Mouse (Mus musculus) MEL (cell line): ENCODE data around the gene Cuzd1. TPM values are rescaled to one million over a fixed set of nuclear protein-coding genes. Genes with fewer than 3 reads are reported as not detected.

Experiments used
- DNase-seq: peaks from one replicate; pipeline ENCODE4 v3.0.0; 2011; ENCODE audit warnings: low read depth, low spot score
- H3K27ac ChIP-seq: 2 replicates; pipeline ENCODE4 v1.5.1; 2012; ENCODE audit warnings: low read depth, mild to moderate bottlenecking, control low read depth, low read length, moderate library complexity; ENCODE audit not compliant: control insufficient read depth
- H3K27me3 ChIP-seq, 2 experiments: fragments of 150-350 bp in 1 of 2; sonication (generic) in 1 of 2; 2 replicates each; pipeline ENCODE4 v1.6.1; 2012; ENCODE audit warnings: low read length in 2 of 2, mild to moderate bottlenecking in 2 of 2, improper control_type of control experiment in 1 of 2, moderate library complexity in 1 of 2; ENCODE audit not compliant: insufficient read depth in 2 of 2, control insufficient read depth in 1 of 2
- H3K36me3 ChIP-seq, 2 experiments: 2 replicates each; pipeline ENCODE4 v1.6.1; 2012 to 2014; ENCODE audit warnings: low read length in 2 of 2, improper control_type of control experiment in 1 of 2, inconsistent platforms in 1 of 2, mild to moderate bottlenecking in 1 of 2; ENCODE audit not compliant: insufficient read depth in 2 of 2, control insufficient read depth in 1 of 2
- H3K4me1 ChIP-seq, 2 experiments: fragments of 150-350 bp in 1 of 2; sonication (generic) in 1 of 2; 2 replicates each; pipeline ENCODE4 v1.6.1; 2012; ENCODE audit warnings: low read length in 2 of 2, improper control_type of control experiment in 1 of 2, mild to moderate bottlenecking in 1 of 2; ENCODE audit not compliant: insufficient read depth in 2 of 2, control insufficient read depth in 1 of 2
- H3K4me3 ChIP-seq, 2 experiments: fragments of 150-350 bp in 1 of 2; sonication (generic) in 1 of 2; 2 replicates each; pipeline ENCODE4 v1.5.1; 2012; ENCODE audit warnings: low read depth in 2 of 2, low read length in 2 of 2, mild to moderate bottlenecking in 2 of 2, moderate library complexity in 2 of 2, control low read depth in 1 of 2, improper control_type of control experiment in 1 of 2; ENCODE audit not compliant: control insufficient read depth in 1 of 2, insufficient read depth in 1 of 2
- H3K79me2 ChIP-seq: 2 replicates; pipeline ENCODE4 v1.6.1; 2012; ENCODE audit warnings: mild to moderate bottlenecking, low read length, moderate library complexity; ENCODE audit not compliant: control insufficient read depth, poor library complexity, insufficient read depth
- H3K9ac ChIP-seq: 2 replicates; pipeline ENCODE4 v1.6.1; 2012; ENCODE audit warnings: low read depth, mild to moderate bottlenecking, control low read depth, low read length, moderate library complexity; ENCODE audit not compliant: control insufficient read depth, poor library complexity, severe bottlenecking
- H3K9me3 ChIP-seq: fragments of 150-350 bp; sonication (generic); replicated peaks from 2 replicates; pipeline ENCODE4 v1.6.1; 2012; ENCODE audit warnings: mild to moderate bottlenecking, low read length, improper control_type of control experiment, moderate library complexity; ENCODE audit not compliant: insufficient read depth
- BHLHE40 ChIP-seq: IDR thresholded peaks from 2 replicates; pipeline ENCODE4 v1.6.1; 2012; ENCODE audit warnings: low read depth, mild to moderate bottlenecking, inconsistent platforms, low read length, improper control_type of control experiment, borderline replicate concordance
- CHD2 ChIP-seq: IDR thresholded peaks from 2 replicates; pipeline ENCODE4 v1.6.1; 2011; ENCODE audit warnings: low read length, improper control_type of control experiment
- CTCF ChIP-seq, 3 experiments: IDR thresholded peaks in 2 of 3; conservative IDR thresholded peaks in 1 of 3; 2 replicates each; pipeline ENCODE4 v1.5.1; 2011 to 2012; ENCODE audit warnings: low read length in 3 of 3, low read depth in 2 of 3, mild to moderate bottlenecking in 2 of 3, improper control_type of control experiment in 1 of 3, inconsistent platforms in 1 of 3, mixed read lengths in 1 of 3, moderate library complexity in 1 of 3; ENCODE audit not compliant: control insufficient read depth in 1 of 3, insufficient read depth in 1 of 3, poor library complexity in 1 of 3, severe bottlenecking in 1 of 3
- E2F4 ChIP-seq: IDR thresholded peaks from 2 replicates; pipeline ENCODE4 v1.6.1; 2011; ENCODE audit warnings: low read depth, low read length, improper control_type of control experiment, borderline replicate concordance
- ELF1 ChIP-seq: IDR thresholded peaks from 2 replicates; pipeline ENCODE4 v1.6.1; 2014; ENCODE audit warnings: low read depth, mild to moderate bottlenecking, inconsistent platforms, low read length, improper control_type of control experiment, moderate library complexity
- EP300 ChIP-seq, 2 experiments: IDR thresholded peaks; 2 replicates each; pipeline ENCODE4 v1.6.1; 2011; ENCODE audit warnings: improper control_type of control experiment in 2 of 2, low read length in 2 of 2, low read depth in 1 of 2, mild to moderate bottlenecking in 1 of 2
- ETS1 ChIP-seq: IDR thresholded peaks from 2 replicates; pipeline ENCODE4 v1.6.1; 2012; ENCODE audit warnings: low read depth, mild to moderate bottlenecking, inconsistent platforms, low read length, improper control_type of control experiment, moderate library complexity
- HCFC1 ChIP-seq: IDR thresholded peaks from 2 replicates; pipeline ENCODE4 v1.6.1; 2012; ENCODE audit warnings: low read depth, mild to moderate bottlenecking, inconsistent platforms, low read length, improper control_type of control experiment, moderate library complexity
- JUND ChIP-seq: IDR thresholded peaks from 2 replicates; pipeline ENCODE4 v1.6.1; 2011; ENCODE audit warnings: low read depth, mild to moderate bottlenecking, improper control_type of control experiment, low read length
- KAT2A ChIP-seq: conservative IDR thresholded peaks from 2 replicates; pipeline ENCODE4 v1.6.1; 2012; ENCODE audit warnings: low read depth, low read length, improper control_type of control experiment, inconsistent platforms
- MAFK ChIP-seq: IDR thresholded peaks from 2 replicates; pipeline ENCODE4 v1.6.1; 2011; ENCODE audit warnings: low read depth, mild to moderate bottlenecking, low read length, improper control_type of control experiment, borderline replicate concordance
- MAX ChIP-seq: IDR thresholded peaks from 2 replicates; pipeline ENCODE4 v1.6.1; 2011; ENCODE audit warnings: low read length, improper control_type of control experiment
- MAZ ChIP-seq: IDR thresholded peaks from 2 replicates; pipeline ENCODE4 v1.6.1; 2012; ENCODE audit warnings: low read depth, mild to moderate bottlenecking, inconsistent platforms, low read length, improper control_type of control experiment
- MXI1 ChIP-seq: IDR thresholded peaks from 2 replicates; pipeline ENCODE4 v1.6.1; 2011; ENCODE audit warnings: mild to moderate bottlenecking, low read depth, low read length, improper control_type of control experiment
- NRF1 ChIP-seq: IDR thresholded peaks from 2 replicates; pipeline ENCODE4 v1.6.1; 2014; ENCODE audit warnings: low read depth, mild to moderate bottlenecking, inconsistent platforms, low read length, improper control_type of control experiment, moderate library complexity; ENCODE audit not compliant: poor library complexity, insufficient read depth, severe bottlenecking
- POLR2AphosphoS2 ChIP-seq: IDR thresholded peaks from 2 replicates; pipeline ENCODE4 v1.6.1; 2011; ENCODE audit warnings: low read length, improper control_type of control experiment
- POLR2AphosphoS5 ChIP-seq: IDR thresholded peaks from 2 replicates; pipeline ENCODE4 v1.6.1; 2012; ENCODE audit warnings: low read depth, borderline replicate concordance, mild to moderate bottlenecking, inconsistent platforms, low read length, moderate library complexity, mixed read lengths
- RAD21 ChIP-seq: IDR thresholded peaks from 2 replicates; pipeline ENCODE4 v1.6.1; 2011; ENCODE audit warnings: mild to moderate bottlenecking, low read depth, low read length, improper control_type of control experiment
- RCOR1 ChIP-seq: IDR thresholded peaks from 2 replicates; pipeline ENCODE4 v1.6.1; 2012; ENCODE audit warnings: low read depth, mild to moderate bottlenecking, inconsistent platforms, low read length, improper control_type of control experiment
- SIN3A ChIP-seq: IDR thresholded peaks from 2 replicates; pipeline ENCODE4 v1.6.1; 2012; ENCODE audit warnings: low read length, improper control_type of control experiment, inconsistent platforms
- SMC3 ChIP-seq: IDR thresholded peaks from 2 replicates; pipeline ENCODE4 v1.6.1; 2011; ENCODE audit warnings: low read depth, low read length, improper control_type of control experiment
- TAL1 ChIP-seq: IDR thresholded peaks from 2 replicates; pipeline ENCODE4 v1.6.1; 2012; ENCODE audit warnings: mild to moderate bottlenecking, inconsistent platforms, low read length, moderate library complexity, mixed read lengths
- TBP ChIP-seq: IDR thresholded peaks from 2 replicates; pipeline ENCODE4 v1.8.0; 2011; ENCODE audit warnings: low read depth, low read length, improper control_type of control experiment
- USF1 ChIP-seq: IDR thresholded peaks from 2 replicates; pipeline ENCODE4 v1.6.1; 2014; ENCODE audit warnings: low read depth, mild to moderate bottlenecking, inconsistent platforms, low read length, improper control_type of control experiment, moderate library complexity
- ZC3H11A ChIP-seq: IDR thresholded peaks from 2 replicates; pipeline ENCODE4 v1.6.1; 2012; ENCODE audit warnings: low read depth, mild to moderate bottlenecking, inconsistent platforms, low read length, improper control_type of control experiment
- ZMIZ1 ChIP-seq: IDR thresholded peaks from 2 replicates; pipeline ENCODE4 v1.6.1; 2012; ENCODE audit warnings: low read depth, mild to moderate bottlenecking, inconsistent platforms, low read length, improper control_type of control experiment, moderate library complexity
- ZNF384 ChIP-seq: IDR thresholded peaks from 2 replicates; pipeline ENCODE4 v1.6.1; 2012; ENCODE audit warnings: low read depth, mild to moderate bottlenecking, inconsistent platforms, low read length, improper control_type of control experiment
- polyA plus RNA-seq, 2 experiments: library from polyadenylated mRNA; stranded (reverse) in 1 of 2; unstranded in 1 of 2; fragments of >175 nt in 1 of 2; fragments of >200 nt in 1 of 2; gene quantifications; 2 replicates each; pipeline versions ENCODE4 v1.2.1 to v1.2.4; 2012; ENCODE audit warnings: low replicate concordance in 2 of 2, low read depth in 1 of 2; ENCODE audit not compliant: insufficient read length in 2 of 2, insufficient read depth in 1 of 2, missing spikeins in 1 of 2
- total RNA-seq: library from RNA; depleted of rRNA; stranded (reverse); fragments of 300-350 nt; gene quantifications from 2 replicates; pipeline ENCODE4 v1.2.3, GENCODE M21; 2012

Gene Cuzd1
- total and polyA plus RNA-seq, 3 experiments: not detected

DNA sequence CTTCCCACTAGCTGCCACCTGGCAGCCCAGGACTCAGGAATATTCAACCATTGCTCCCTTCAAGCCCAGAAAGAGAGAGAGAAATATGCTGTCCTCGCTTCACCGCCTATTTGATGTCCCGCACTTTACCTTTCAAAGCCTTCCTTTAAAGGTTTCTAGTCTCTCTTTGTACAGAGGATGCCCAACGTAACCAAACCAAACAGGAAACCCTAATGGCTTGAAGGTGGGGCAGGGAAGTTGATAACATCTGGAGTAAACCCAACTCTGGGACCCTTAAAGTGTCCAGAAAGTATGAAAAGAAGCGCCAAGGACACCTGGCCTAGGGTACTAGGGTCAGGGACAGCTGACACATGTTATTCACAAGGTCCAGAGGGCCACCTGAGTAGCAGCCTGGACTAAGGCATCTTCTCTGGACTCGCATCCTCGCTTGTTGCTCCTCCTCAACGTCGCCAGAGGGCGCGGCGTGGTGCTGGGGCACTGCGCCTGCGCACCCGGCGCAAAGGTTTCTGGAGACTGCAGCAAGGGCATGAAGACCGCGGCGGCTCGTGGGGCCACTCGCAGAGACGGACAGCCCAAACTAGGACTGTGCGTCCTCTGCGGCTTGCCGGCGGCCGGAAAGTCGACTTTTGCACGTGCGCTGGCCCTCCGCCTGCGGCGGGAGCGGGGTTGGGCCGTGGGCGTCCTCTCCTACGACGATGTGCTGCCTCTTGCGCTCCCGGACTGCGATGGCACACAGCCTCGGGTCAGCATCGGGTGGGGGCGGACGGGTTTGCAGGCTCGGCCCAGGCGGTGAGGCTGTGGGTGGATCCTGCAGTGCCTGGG, 48.8 kb upstream of the Cuzd1 start, which contains the start of gene Pstk (continued):
- TF ChIP-seq ZNF384 (no peak), TAL1 (no peak), SIN3A (no peak; the same call in none of the 2 replicates), POLR2AphosphoS5 (no peak)

DNA sequence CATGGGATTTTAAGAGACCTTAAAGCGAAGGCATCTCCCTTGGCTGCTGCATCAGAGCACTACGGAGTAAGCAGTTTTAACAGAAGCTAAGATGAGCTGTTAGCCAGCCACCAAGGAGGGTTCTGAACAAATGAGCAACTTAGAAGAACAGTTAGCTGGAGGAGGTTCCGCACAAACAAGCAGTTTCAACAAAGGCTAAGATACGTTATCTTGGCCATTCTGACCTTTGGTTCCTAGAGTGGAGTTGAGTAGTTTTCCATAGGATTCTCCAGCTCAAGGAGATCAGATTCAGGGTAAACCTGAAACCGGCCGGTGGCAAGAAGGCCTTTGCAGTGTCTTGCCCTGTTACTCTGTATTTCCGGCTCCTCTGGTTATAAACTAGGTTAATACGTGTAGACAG, 42.0 kb upstream of the Cuzd1 start:
- Histone ChIP-seq H3K9me3 (no peaks in the 10 kb centered on the region), H3K27ac (no peak overlapping the region), H3K4me1 (peaks cover 3 to 9% of the 10 kb centered on the region in 2 experiments), H3K36me3 (peaks cover 5 to 14% of the 10 kb centered on the region in 2 experiments), H3K9ac (no peak overlapping the region), H3K27me3 (no peaks in the 10 kb centered on the region), H3K4me3 (no peak overlapping the region), H3K79me2 (peaks cover 15% of the 10 kb centered on the region)
- peak; percentile 14 for DNase-seq
- no peak for TF ChIP-seq HCFC1
- no peak for TF ChIP-seq ZC3H11A
- no peak for TF ChIP-seq TBP
- no peak for TF ChIP-seq POLR2AphosphoS2
- TF ChIP-seq RAD21: no peak
- no peak for TF ChIP-seq ELF1
- TF ChIP-seq ETS1: no peak
- no peak for TF ChIP-seq ZMIZ1
- TF ChIP-seq BHLHE40: no peak
- no peak for TF ChIP-seq SMC3
- TF ChIP-seq MAX: no peak

DNA sequence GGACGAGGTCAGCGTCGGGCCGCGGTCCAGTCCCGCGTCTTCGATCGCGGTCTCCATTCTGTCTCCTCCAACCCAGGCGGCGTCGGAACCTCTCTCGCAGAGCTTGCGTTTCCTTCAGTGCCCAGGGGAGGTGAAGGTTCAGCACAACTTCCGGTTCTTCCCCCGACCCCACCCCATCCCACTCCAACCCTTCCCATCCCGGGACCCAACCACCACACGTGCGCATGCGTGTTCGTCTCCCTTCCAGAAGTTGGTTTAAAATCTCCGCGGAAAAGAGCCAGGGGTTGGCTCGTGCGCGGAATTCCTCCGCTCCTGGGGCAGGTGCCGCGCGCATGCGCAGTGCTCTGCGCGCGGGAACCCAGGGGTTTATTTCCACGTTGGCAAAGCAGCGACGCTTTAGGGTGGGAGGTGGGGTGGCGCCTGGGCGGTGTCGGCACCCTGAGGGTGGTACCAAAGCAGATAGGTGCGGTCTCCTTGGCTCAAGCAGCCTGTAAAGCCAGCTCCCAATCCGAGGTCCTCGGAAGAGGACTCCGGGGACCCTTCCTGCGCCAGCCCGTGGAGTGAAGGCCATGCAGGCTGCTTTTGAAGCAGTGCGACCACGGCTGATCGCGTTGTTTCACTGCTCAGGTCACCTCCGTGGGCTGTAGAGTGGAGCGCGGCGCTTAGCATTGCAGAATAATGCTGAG, 40.7 kb upstream of the Cuzd1 start, which contains the start of gene 2310057M21Rik:
2310057M21Rik (minus strand) TSS at position 145 of the 686 bp plus-strand sequence.
- peaks cover 3 to 9% of the 10 kb centered on the region in 2 experiments for H3K4me1 ChIP-seq
- H3K9ac ChIP-seq: peak within 1 kb of the TSS; percentile 99
- peak within 1 kb of the TSS; percentile 83 for H3K27ac ChIP-seq
- no peaks in the 10 kb centered on the region for H3K27me3 ChIP-seq
- H3K9me3 ChIP-seq: no peaks in the 10 kb centered on the region
- H3K79me2 ChIP-seq: peaks cover 15% of the 10 kb centered on the region
- DNase-seq: peak; percentile 98
- H3K4me3 ChIP-seq: peak within 1 kb of the TSS; percentile 67 to 99
- H3K36me3 ChIP-seq: peaks cover 6 to 14% of the 10 kb centered on the region in 2 experiments
- peak; percentile 47; the same call in 1 of the 2 replicates for TF ChIP-seq USF1
- TF ChIP-seq HCFC1: peak; percentile 88
- TF ChIP-seq MXI1: peak; percentile 84
- no peak for TF ChIP-seq EP300 (IDR thresholded peaks at IDR 0.05; ENCODE audit: low read depth in 1 of 2, low read length in 2 of 2)
- peak; percentile 82; the same call in 1 of the 2 replicates for TF ChIP-seq TBP
- TF ChIP-seq KAT2A: no peak; the same call in 1 of the 2 replicates
- TF ChIP-seq E2F4: peak; percentile 91
- TF ChIP-seq MAFK: no peak
- no peak for TF ChIP-seq RAD21
- peak; percentile 4; the same call in 1 of the 2 replicates for TF ChIP-seq RCOR1
- TF ChIP-seq MAZ: peak; percentile 90
- TF ChIP-seq MAX: peak; percentile 86
- peak; percentile 96 for TF ChIP-seq NRF1
- TF ChIP-seq JUND: no peak
- no peak for TF ChIP-seq CTCF (IDR thresholded peaks at IDR 0.05 in 2 of 3, conservative IDR thresholded peaks at IDR 0.05 in 1 of 3; ENCODE audit: control insufficient read depth in 1 of 3, insufficient read depth in 1 of 3, low read depth in 2 of 3, low read length in 3 of 3, poor library complexity in 1 of 3, severe bottlenecking in 1 of 3)
- peak; percentile 58 for TF ChIP-seq POLR2AphosphoS2
- TF ChIP-seq CHD2: no peak
- TF ChIP-seq POLR2AphosphoS5: no peak
